Mouse (Mus musculus): Measurements from ENCODE around the gene Rhox6. TPM values are rescaled to one million over a fixed set of nuclear protein-coding genes. Genes with fewer than 3 reads are reported as not detected.

Gene Rhox6
- polyA plus RNA-seq, 1 experiment from 2014 or later = not detected

Other genes starting within 250 kb of the Rhox6 start
- gene Rhox3f, start 245.9 kb upstream of the Rhox6 start, polyA plus RNA-seq (2014; fragmentation: Nextera tagmentation; extraction: Ambion mirVana) = not detected in 2 replicates
- not detected in 2 replicates for gene Rhox4f, start 219.2 kb upstream of the Rhox6 start, polyA plus RNA-seq (2014; fragmentation: Nextera tagmentation; extraction: Ambion mirVana)
- not detected in 2 replicates for gene Rhox3g, start 198.3 kb upstream of the Rhox6 start, polyA plus RNA-seq (2014; fragmentation: Nextera tagmentation; extraction: Ambion mirVana)
- gene Rhox2g, start 183.4 kb upstream of the Rhox6 start, polyA plus RNA-seq (2014; fragmentation: Nextera tagmentation; extraction: Ambion mirVana) = not detected in 2 replicates
- gene Rhox4g, start 175.6 kb upstream of the Rhox6 start, polyA plus RNA-seq (2014; fragmentation: Nextera tagmentation; extraction: Ambion mirVana) = not detected in 2 replicates
- gene Rhox3h, start 158.1 kb upstream of the Rhox6 start, polyA plus RNA-seq (2014; fragmentation: Nextera tagmentation; extraction: Ambion mirVana) = not detected in 2 replicates
- gene Rhox2h, start 153.6 kb upstream of the Rhox6 start, polyA plus RNA-seq (2014; fragmentation: Nextera tagmentation; extraction: Ambion mirVana) = not detected in 2 replicates
- gene Rhox5, start 22.1 kb upstream of the Rhox6 start, polyA plus RNA-seq (2014; fragmentation: Nextera tagmentation; extraction: Ambion mirVana) = 1.7 and 2.3 TPM in 2 replicates
- not detected in 2 replicates for gene Rhox7a, start 4.8 kb downstream of the Rhox6 start, polyA plus RNA-seq (2014; fragmentation: Nextera tagmentation; extraction: Ambion mirVana)
- not detected in 2 replicates for gene Rhox8, start 52.0 kb downstream of the Rhox6 start, polyA plus RNA-seq (2014; fragmentation: Nextera tagmentation; extraction: Ambion mirVana)
- gene Rhox7b, start 70.3 kb downstream of the Rhox6 start, polyA plus RNA-seq (2014; fragmentation: Nextera tagmentation; extraction: Ambion mirVana) = not detected in 2 replicates
- not detected in 2 replicates for gene Rhox9, start 74.9 kb downstream of the Rhox6 start, polyA plus RNA-seq (2014; fragmentation: Nextera tagmentation; extraction: Ambion mirVana)
- gene Btg1-ps1, start 191.9 kb downstream of the Rhox6 start, polyA plus RNA-seq (2014; fragmentation: Nextera tagmentation; extraction: Ambion mirVana) = not detected in 2 replicates
- not detected in 2 replicates for gene Btg1-ps2, start 216.2 kb downstream of the Rhox6 start, polyA plus RNA-seq (2014; fragmentation: Nextera tagmentation; extraction: Ambion mirVana)
- not detected in 2 replicates for gene Rhox10, start 239.6 kb downstream of the Rhox6 start, polyA plus RNA-seq (2014; fragmentation: Nextera tagmentation; extraction: Ambion mirVana)

All from stomach, embryonic 14.5 days (tissue).